Mouse (Mus musculus) mouse trophoblast stem cell (cell line): ENCODE measurements around the gene Igll1.

Experiments used
- in situ Hi-C, 2 experiments: fragments of 300-500 bp; cut with MseI, MboI; formaldehyde crosslinking; loops; 2 replicates in 1 of 2; 3 replicates in 1 of 2; pipeline ENCODE4 v1.15.1; 2025

Igll1 gene

DNA sequence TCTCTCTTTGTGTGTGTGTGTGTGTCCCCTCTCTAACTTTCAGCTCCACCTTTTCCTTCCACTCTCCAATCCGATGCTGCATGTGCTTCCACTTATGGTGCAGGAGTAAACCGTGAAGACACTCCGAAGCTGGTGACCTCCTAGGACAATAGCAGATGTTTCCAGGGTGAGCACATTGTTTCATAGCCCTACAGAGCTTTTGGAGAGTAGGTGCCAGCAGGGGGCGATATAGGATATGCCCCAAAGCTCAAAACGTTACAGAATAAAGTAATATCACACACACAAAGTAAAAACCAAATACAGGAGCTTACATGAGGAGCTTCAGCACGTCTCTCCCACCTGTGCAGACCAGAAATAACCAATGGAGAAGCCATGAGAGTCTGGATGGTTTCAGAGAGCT lies 8.9 kb downstream of the Igll1 start:
- in situ Hi-C loops: no loop called here

- in situ Hi-C loops: no loop called here
These were observed 11.4 kb downstream of the Igll1 start for GRCm38 (mm10) chr16:16852411-16852810.

DNA sequence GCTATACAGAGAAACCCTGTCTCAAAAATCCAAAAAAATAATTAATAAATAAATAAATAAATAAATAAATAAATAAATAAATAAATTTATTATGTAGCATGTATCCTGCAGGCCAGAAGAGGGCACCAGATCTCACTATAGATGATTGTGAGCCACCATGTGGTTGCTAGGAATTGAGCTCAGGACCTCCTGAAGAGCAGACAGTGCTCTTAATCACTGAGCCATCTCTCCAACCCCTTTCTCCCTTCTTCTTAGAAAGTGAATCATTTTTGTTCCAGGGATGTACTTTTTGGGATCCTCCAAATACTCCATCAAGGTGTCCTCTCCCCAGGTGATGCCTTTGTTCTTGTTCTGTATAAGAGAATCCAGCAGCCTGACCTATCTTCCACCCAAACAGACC lies 14.6 kb downstream of the Igll1 start:
- in situ Hi-C loops: no loop called here

DNA sequence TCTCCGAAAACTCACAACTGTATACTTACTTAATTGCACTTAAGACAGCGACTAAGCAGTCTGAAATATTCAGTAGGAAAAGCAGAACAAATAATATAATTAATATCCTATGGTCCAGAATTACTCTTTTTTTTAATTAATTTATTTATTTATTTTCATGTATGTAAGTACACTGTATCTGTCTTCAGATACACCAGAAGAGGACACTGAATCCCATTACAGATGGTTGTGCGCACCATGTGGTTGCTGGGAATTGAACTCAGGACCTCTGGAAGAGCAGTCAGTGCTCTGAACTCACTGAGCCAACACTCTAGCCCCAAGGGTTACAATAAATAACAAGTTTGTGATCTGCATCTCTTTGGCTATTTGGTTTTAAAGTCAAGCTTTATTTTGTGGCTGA lies 34.1 kb downstream of the Igll1 start:
- in situ Hi-C loops: no loop called here

DNA sequence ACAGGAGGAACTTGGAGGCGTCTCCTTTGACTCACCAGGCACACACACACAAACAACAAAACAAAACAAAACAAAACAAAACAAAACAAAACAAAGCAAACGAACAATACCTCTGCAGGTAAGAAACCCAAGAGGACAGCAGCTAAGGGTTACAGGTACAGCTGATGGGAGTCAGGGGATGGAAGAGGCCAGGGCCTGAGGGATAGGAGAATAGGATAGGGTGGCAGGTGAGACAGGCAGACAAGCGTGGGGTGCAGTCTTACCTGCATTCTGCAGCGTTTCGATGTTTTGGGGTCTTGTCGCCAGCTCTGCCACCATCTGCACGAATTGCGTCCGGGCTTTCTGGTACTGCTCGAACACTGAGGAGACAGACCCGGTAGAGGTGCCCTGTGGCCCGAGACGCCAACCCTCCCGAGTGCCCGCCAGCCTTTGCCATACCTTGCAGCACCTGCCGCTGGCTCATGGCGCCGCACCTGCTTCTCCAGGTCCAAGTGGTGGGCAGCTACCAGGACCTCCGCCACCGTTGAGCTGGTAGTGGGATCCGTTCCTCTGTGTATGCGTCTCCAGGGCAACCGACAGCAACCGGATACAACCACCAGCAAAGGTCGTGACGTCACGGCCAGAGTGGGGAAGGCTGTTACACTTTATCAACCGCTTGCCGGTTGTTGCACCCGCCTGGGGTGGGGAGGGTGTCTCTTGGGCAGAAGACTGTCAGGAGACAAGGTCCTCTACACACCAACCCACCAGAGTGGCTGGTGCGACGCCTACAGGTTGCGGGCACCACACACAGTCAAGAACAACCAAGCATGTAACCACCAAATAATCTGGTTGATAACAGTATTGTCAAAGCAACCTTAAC lies 34.8 kb downstream of the Igll1 start, which contains the start of gene Spag6l:
TSS of gene Spag6l (minus strand) at position 700 of the 859 bp plus-strand sequence.
- in situ Hi-C loops: no loop called here

- in situ Hi-C loops: no loop called here
These were observed 37.6 kb downstream of the Igll1 start for GRCm38 (mm10) chr16:16826223-16826622.

DNA sequence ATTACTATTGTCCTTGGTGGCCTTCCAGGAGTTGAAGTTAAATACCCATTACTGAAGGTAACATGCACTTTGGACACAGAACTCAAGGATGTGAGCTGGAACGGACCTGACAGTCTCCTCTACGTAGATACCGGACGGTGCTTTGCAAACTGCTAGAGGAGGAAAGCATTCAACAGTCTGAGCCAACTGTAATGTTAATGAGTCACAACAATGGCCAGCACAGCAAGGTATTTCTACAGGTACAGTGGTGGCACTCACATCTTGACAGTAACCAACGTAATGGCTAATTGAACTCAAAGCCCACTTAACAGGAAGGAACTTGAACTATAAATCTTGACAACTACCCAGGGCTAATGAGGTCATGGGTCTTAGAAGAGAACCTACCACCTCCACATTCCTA lies 38.3 kb downstream of the Igll1 start:
- in situ Hi-C loops: no loop called here
